Mouse (Mus musculus) liver, adult 2 months (tissue): ENCODE data around the gene Ephb2.

Source experiments
- CTCF ChIP-seq: fragments of 200-500 bp; IDR thresholded peaks from 2 replicates; pipeline ENCODE4 v1.5.1; 2011; ENCODE audit warnings: low read depth, low read length, control low read depth
- POLR2A ChIP-seq: fragments of 200-500 bp; IDR thresholded peaks from 2 replicates; pipeline ENCODE4 v1.6.1; 2011; ENCODE audit warnings: low read length, control low read depth; ENCODE audit not compliant: insufficient read depth; ENCODE audit errors: extremely low read depth

DNA sequence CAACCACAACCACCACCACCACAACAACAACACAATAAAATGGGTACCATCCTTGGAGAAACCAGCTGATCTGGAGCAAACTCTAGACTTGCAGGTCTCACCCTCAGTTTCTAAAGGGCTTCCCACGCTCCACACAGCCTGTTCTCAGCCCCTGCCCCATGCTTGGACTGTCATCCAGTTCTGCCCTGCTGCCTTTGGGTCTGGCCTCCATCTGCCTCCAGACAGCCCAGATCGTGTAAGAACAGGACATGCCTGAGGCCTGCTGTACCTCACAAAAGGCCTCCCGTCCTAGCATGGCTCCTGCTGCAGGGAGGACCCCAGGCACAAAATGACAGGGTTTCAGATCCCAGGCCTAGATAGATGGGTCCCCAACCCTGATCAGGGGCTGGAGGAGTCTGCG, 48.4 kb downstream of the Ephb2 start:
- TF ChIP-seq POLR2A, result no peak
- no peak for TF ChIP-seq CTCF
